Mouse (Mus musculus) brain, embryonic 14.5 days (tissue): ENCODE measurements around the gene Rubcn.

Source experiments
- CTCF ChIP-seq: fragments of 200-500 bp; IDR thresholded peaks from 2 replicates; pipeline ENCODE4 v1.5.1; 2012; ENCODE audit warnings: inconsistent platforms, mild to moderate bottlenecking, moderate library complexity, borderline replicate concordance; ENCODE audit not compliant: insufficient read depth, insufficient read length; ENCODE audit errors: extremely low read depth
- POLR2A ChIP-seq: fragments of 200-500 bp; IDR thresholded peaks from 2 replicates; pipeline ENCODE4 v1.6.1; 2012; ENCODE audit warnings: mild to moderate bottlenecking, inconsistent platforms, borderline replicate concordance; ENCODE audit not compliant: poor library complexity, insufficient read depth, insufficient read length, severe bottlenecking; ENCODE audit errors: extremely low read depth

GRCm38 (mm10) chr16:32901360-32902050, 23.9 kb upstream of the Rubcn start:
- TF ChIP-seq POLR2A, result no peak
- no peak for TF ChIP-seq CTCF
